ENCODE assay signal across 12 mouse cellular contexts in genomic region chr11:113188263-113188920, GRCm38 (mm10).
DNase-seq lines count a peak whose midpoint lies in the region; ATAC-seq lines count a peak whose summit lies in the region.
"Had no signal": no experiment of that assay in that cellular context is flagged by ENCODE, and none has a peak within 500 bp of the region (broad histone marks: within the 10 kb centered on the region; RNA-seq: fewer than 3 reads in every experiment).

No protein-coding gene starts in this region.

- H3K36me3 ChIP-seq in heart, embryonic 16.5 days (ENCODE audit: control insufficient read depth, insufficient read depth): no peaks in the 10 kb centered on the region
- H3K36me3 ChIP-seq in embryonic facial prominence, embryonic 10.5 days (replicated peaks): no peaks in the 10 kb centered on the region
- H3K36me3 ChIP-seq in forebrain, embryonic 15.5 days: no peaks in the 10 kb centered on the region
- H3K36me3 ChIP-seq: embryonic facial prominence, embryonic 15.5 days; intestine, embryonic 15.5 days; liver, embryonic 13.5 days had no signal

- no peak overlapping the region for H3K9ac ChIP-seq in heart, embryonic 16.5 days (ENCODE audit: low read length)
- H3K9ac ChIP-seq in forebrain, embryonic 15.5 days (replicated peaks): no peak overlapping the region
- H3K9ac ChIP-seq: embryonic facial prominence, embryonic 15.5 days; intestine, embryonic 15.5 days; liver, embryonic 13.5 days had no signal

- 0 out of 2 replicates have a peak overlapping the region, but pooled peaks have one; percentile 25 for H3K27ac ChIP-seq in heart, embryonic 16.5 days (ENCODE audit: low read length)
- peak overlapping the region; percentile 79 for H3K27ac ChIP-seq in embryonic facial prominence, embryonic 10.5 days (replicated peaks)
- H3K27ac ChIP-seq in forebrain, embryonic 15.5 days (replicated peaks): peak overlapping the region; percentile 81
- H3K27ac ChIP-seq: embryonic facial prominence, embryonic 15.5 days; intestine, embryonic 15.5 days; liver, embryonic 13.5 days had no signal

- WGBS in heart, embryonic 16.5 days: 41% methylated on average over 4 of the region's 4 CpGs
- 23% methylated on average over 4 of the region's 4 CpGs for WGBS in embryonic facial prominence, embryonic 10.5 days
- 4% methylated on average over 4 of the region's 4 CpGs for WGBS in forebrain, embryonic 15.5 days

- H3K4me2 ChIP-seq in heart, embryonic 16.5 days (ENCODE audit: low read depth, low read length): no peak overlapping the region
- no peak overlapping the region for H3K4me2 ChIP-seq in forebrain, embryonic 15.5 days (replicated peaks)
- H3K4me2 ChIP-seq: embryonic facial prominence, embryonic 15.5 days; intestine, embryonic 15.5 days; liver, embryonic 13.5 days had no signal

- intact Hi-C loops in gastrocnemius, postnatal 36 days (cut with DNase I): loop anchor here (10.0 kb wide), 1 partner anchor 626 kb away; no protein-coding TSS in a partner anchor

- no peak for DNase-seq in heart, adult 9 months (ENCODE audit: low spot score in 2 of 2)
- peak; percentile 67 for DNase-seq in embryonic facial prominence, embryonic 10.5 days (ENCODE audit: low spot score)
- DNase-seq in mesoderm, embryonic 11.5 days (ENCODE audit: low read depth, low spot score): peak; percentile 80
- no peak for DNase-seq in thymus, postnatal 0 days (ENCODE audit: low spot score)
- DNase-seq in gastrocnemius, postnatal 36 days: no peak
- DNase-seq: adrenal gland, adult 2 months; liver, embryonic 13.5 days had no signal

- no peak overlapping the region for H3K4me3 ChIP-seq in heart, embryonic 16.5 days (ENCODE audit: low read length)
- no peak overlapping the region for H3K4me3 ChIP-seq in embryonic facial prominence, embryonic 10.5 days
- no peak overlapping the region for H3K4me3 ChIP-seq in forebrain, embryonic 15.5 days
- H3K4me3 ChIP-seq: embryonic facial prominence, embryonic 15.5 days; intestine, embryonic 15.5 days; liver, embryonic 13.5 days had no signal

- no peaks in the 10 kb centered on the region for H3K9me3 ChIP-seq in heart, embryonic 16.5 days (replicated peaks; ENCODE audit: control insufficient read depth, low read length)
- no peaks in the 10 kb centered on the region for H3K9me3 ChIP-seq in embryonic facial prominence, embryonic 10.5 days
- H3K9me3 ChIP-seq in forebrain, embryonic 15.5 days: no peaks in the 10 kb centered on the region
- H3K9me3 ChIP-seq: embryonic facial prominence, embryonic 15.5 days; intestine, embryonic 15.5 days; liver, embryonic 13.5 days had no signal

- peak; percentile 37 for ATAC-seq in heart, embryonic 16.5 days (replicated peaks; ENCODE audit: extremely low read depth, insufficient read depth, low FRiP score)
- peak; percentile 82 for ATAC-seq in forebrain, embryonic 15.5 days (replicated peaks)
- ATAC-seq in activated CD4-positive, CD25-positive, alpha-beta regulatory T cell, adult 4 months: no peak
- ATAC-seq: intestine, embryonic 15.5 days had no signal

- H3K27me3 ChIP-seq in heart, embryonic 16.5 days (ENCODE audit: control insufficient read depth, insufficient read depth, low read length): no peaks in the 10 kb centered on the region
- peaks cover 22% of the 10 kb centered on the region; the same call in 1 of the 2 replicates for H3K27me3 ChIP-seq in embryonic facial prominence, embryonic 10.5 days (replicated peaks; ENCODE audit: low read depth, poor library complexity, severe bottlenecking)
- H3K27me3 ChIP-seq in forebrain, embryonic 15.5 days: no peaks in the 10 kb centered on the region
- H3K27me3 ChIP-seq: embryonic facial prominence, embryonic 15.5 days; intestine, embryonic 15.5 days had no signal

- H3K4me1 ChIP-seq in heart, embryonic 16.5 days (ENCODE audit: control insufficient read depth, insufficient read depth, low read length): no peaks in the 10 kb centered on the region; the same call in 1 of the 2 replicates
- peaks cover 73% of the 10 kb centered on the region for H3K4me1 ChIP-seq in embryonic facial prominence, embryonic 10.5 days
- H3K4me1 ChIP-seq in forebrain, embryonic 15.5 days: peaks cover 82% of the 10 kb centered on the region
- H3K4me1 ChIP-seq: liver, embryonic 13.5 days had no signal

Comparison
In these comparisons a context has a peak if more than half of its experiments do, and no peak if none do; other contexts are left out.
1. H3K27ac ChIP-seq: peak in every context shown above with its lines; median percentile 81 in forebrain, embryonic 15.5 days; 79 in embryonic facial prominence, embryonic 10.5 days; 25 in heart, embryonic 16.5 days.
2. DNase-seq: peak in embryonic facial prominence, embryonic 10.5 days (single experiment) and mesoderm, embryonic 11.5 days (single experiment); none in heart, adult 9 months (0 of 2), thymus, postnatal 0 days (single experiment) and gastrocnemius, postnatal 36 days (0 of 2).